Mouse (Mus musculus) megakaryocyte-erythroid progenitor cell, adult 5-6 weeks (primary cell): ENCODE results near the gene Tcf20. TPM values are rescaled to one million over a fixed set of nuclear protein-coding genes. Genes with fewer than 3 reads are reported as not detected.

Source experiments
- ATAC-seq: replicated peaks from 2 replicates; pipeline ENCODE4 v1.8.0; 2016; ENCODE audit warnings: mild to moderate bottlenecking, inconsistent platforms; ENCODE audit not compliant: severe bottlenecking, poor library complexity, low FRiP score, low TSS enrichment
- total RNA-seq, 2 experiments: library from RNA; stranded (forward) in 1 of 2; stranded (reverse) in 1 of 2; fragments of 200-1000, 215-1000 nt in 1 of 2; fragments of >200 nt in 1 of 2; fragmentation: Nextera tagmentation in 1 of 2; gene quantifications; 2 replicates each; pipeline ENCODE4 v1.2.3; 2014 to 2017

The Tcf20 gene
- total RNA-seq, 2 experiments from 2014 or later = 57.7 to 106 TPM

GRCm38 (mm10) chr15:82863674-82864073 is 124.0 kb downstream of the Tcf20 start:
- ATAC-seq = no peak

DNA sequence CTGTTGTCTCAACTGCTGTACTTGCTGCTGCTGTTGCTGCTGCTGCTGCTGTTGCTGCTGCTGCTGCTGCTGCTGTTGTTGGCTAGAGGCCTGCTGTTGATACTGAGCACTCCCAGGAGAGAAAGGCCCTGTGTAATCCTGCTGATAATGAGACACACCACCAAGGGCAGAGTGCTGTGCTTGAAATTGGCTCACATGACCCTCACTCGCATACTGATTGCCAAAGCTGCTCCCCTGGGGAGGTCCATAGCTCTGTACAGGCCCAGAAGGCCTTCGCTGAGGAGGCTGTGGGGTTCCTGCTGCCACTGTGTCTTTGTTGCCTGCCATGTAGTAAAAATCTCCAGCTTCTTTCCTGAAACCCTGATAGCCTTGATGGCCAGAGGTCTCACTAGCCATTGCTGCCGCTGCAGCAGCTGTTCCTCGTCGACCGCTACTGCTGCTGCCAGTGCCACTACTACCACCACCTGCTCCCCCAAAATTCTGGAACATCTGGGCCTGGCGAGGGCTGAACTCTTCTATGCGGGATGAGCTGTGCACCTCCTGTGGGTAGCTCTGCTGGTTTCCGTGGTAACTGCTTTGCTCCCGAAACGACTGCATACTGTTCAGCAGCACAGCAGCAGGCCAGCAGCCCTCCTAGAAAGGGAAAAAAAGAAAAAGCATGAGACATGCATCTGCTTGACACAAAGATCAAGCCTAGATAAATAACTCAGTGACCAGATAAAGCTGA is 130.9 kb downstream of the Tcf20 start:
- peak; percentile 52 for ATAC-seq

- no peak for ATAC-seq
These were observed 131.6 kb downstream of the Tcf20 start for GRCm38 (mm10) chr15:82856065-82856464.

GRCm38 (mm10) chr15:82839146-82839545 is 148.5 kb downstream of the Tcf20 start:
- ATAC-seq = no peak

GRCm38 (mm10) chr15:82829917-82830316 is 157.8 kb downstream of the Tcf20 start:
- no peak for ATAC-seq

DNA sequence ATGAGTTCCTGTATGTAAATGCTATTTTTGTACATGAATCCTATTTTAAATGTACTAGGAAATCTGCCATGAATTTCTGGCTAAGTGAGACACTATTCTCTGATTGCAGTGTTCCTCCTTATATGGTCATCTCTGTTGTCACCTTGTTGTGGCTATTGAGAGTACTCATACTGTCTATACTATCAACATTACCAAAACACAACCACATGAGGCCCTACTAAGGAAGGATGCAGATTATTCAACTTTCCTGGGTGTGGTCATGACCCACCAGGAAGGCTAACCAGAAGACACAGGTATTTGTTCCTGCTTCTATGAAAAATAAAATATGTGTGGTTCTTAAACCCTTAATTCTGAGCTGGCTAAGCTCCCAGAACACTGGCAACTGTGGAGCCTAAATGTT is 161.8 kb downstream of the Tcf20 start:
- no peak for ATAC-seq

DNA sequence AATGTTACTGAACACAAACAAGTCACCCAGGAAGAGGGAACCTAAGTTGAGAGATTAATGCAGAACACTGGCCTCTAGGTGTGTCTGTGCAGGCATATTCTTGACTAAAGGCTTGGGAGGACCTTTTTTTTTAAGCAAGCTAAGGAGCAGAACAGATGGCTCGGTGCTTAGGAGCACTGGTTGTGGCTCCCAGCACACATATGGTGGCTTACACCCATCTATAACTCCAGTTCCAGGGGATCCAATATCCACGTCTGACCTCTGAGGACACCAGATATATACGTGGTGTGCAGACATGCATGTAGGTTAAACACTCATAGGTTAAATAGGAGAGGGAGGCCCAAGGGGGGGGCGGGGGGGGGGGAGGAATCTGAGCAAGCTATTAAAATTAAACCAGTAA is 165.3 kb downstream of the Tcf20 start:
- ATAC-seq = no peak

- ATAC-seq = no peak
These were observed 166.0 kb downstream of the Tcf20 start for GRCm38 (mm10) chr15:82821657-82822056.

GRCm38 (mm10) chr15:82815296-82815695 is 172.4 kb downstream of the Tcf20 start:
- no peak for ATAC-seq

- ATAC-seq = 0 out of 2 replicates have a peak, but pooled peaks have one; percentile 42
These were observed 172.9 kb downstream of the Tcf20 start for GRCm38 (mm10) chr15:82814806-82815205.

DNA sequence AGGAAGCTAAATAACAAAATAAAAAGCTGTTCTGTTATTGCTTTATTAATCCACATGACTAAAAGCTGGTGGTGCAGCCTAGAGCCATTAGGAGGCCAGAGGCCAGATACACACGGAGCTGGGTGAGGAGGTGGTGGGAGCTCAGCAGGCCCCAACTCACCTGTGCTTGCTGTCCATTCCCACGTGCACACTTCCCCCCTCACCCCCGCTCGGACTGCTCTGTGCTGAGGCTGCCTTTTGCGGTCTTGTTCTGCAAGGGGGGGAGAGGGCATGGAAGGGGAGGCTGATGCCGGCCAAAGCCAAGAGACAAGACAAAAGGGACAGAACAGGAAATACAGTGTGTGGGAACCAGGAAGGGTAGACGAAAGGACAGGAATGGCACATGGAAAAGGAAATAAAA is 173.4 kb downstream of the Tcf20 start:
- ATAC-seq = no peak

GRCm38 (mm10) chr15:82810556-82810955 is 177.1 kb downstream of the Tcf20 start:
- peak; percentile 80 for ATAC-seq

- peak; percentile 48 for ATAC-seq
These were observed 178.2 kb downstream of the Tcf20 start for GRCm38 (mm10) chr15:82809511-82809910.

GRCm38 (mm10) chr15:82806969-82807763 is 180.5 kb downstream of the Tcf20 start:
- ATAC-seq = no peak

DNA sequence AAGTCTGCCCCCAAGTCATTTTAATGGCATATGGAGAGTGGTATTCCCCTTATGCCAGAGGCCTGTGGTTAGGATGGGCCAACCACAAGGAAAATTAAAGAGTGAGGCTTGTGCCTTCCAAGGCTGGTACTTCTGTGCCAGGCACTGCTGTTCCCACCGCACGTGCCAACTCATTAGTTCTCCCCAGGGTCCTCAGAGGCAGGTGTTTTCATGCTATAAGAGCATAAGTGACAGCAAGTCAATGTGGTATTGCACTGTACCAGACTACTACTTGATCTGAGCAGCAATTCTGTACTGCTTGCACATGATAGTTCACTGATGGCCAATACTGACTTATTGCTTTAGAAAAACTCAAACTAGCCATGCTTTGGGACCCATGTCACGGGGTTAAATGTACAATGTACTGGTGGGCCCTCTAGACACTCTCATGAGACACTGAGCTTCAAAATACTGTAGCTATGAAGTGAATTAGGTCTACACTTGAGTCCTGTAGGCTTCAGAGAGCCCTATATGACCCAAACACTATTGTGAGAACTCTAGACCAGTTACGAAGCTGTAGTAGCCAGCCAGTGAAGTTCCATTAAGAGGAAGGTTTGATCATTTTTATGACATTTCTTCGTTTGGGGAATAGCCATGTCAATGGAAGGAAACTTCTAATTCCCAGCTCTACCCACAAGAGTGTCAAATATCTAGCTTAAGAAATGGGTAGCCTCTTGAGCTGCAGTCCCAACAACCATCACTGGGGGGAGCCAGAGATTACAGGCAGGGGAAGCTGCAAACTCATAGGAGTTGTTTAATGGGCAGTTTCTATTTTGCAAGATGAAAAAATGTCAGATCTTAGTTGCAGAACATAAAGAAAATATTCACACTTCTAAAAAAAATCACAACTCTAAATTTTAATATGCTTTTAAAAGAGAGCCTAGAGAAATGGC is 182.7 kb downstream of the Tcf20 start:
- ATAC-seq = no peak; the same call in 1 of the 2 replicates

DNA sequence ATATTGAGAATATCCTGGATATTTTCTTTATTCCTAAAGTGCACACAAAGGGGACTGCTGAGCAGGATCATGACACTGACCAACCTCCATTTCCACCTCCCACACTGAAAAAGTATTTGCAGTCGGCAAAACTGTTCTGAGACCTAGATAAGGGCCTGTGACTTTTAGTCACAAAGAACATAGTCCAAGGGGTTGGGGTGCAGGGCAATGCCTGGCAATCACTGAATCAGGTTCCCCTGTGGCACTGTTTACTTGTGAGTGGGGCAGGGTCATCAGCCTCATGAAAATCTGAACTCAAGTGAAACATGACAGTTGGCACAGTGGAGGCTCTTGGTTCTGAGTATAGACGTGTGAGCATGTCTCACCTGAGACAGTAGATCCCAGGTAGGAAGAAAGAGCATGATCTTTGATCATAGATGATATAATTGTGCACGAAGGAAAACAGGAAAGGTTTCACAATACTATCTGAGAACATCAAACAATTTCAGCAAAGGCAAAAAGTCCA is 191.7 kb downstream of the Tcf20 start:
- ATAC-seq = no peak

DNA sequence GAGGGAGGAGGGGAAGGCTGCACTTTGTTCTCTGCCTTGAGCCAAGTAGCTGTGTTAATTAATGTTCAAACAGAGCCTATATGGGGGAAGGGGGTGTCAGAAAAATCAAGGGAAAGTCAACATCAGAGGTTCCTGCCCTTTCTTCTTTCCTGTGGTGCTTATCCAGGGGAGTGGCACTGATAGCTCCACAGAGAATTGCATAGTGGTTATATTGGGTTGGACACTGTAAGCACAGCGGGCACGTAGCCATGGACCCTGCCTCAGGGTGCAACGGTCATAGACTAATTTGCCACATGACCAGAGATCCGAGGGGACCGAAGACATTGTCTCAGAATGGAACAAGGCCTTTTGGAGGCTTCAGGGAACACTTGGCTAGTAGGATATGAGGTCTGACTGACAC is 193.4 kb downstream of the Tcf20 start, which contains the start of gene Cyp2d26:
Gene Cyp2d26 (minus strand): TSS at position 18 of the 400 bp plus-strand sequence.
- ATAC-seq = no peak

- ATAC-seq = no peak
These were observed 193.8 kb downstream of the Tcf20 start for GRCm38 (mm10) chr15:82793868-82794267.

GRCm38 (mm10) chr15:82793454-82793853 is 194.2 kb downstream of the Tcf20 start:
- ATAC-seq = no peak
